Mouse (Mus musculus): ENCODE results near the gene Hibadh.

- TF ChIP-seq GATA1 (IDR thresholded peaks at IDR 0.05; ENCODE audit: borderline replicate concordance, low read length), result no peak
- no peak for TF ChIP-seq FLI1 (IDR thresholded peaks at IDR 0.05; ENCODE audit: low read length)
Observed at GRCm38 (mm10) chr6:52567327-52568299, 72.6 kb downstream of the Hibadh start.
